Mouse (Mus musculus) heart, adult 2 months (tissue): ENCODE measurements at regions not wholly inside any gene's neighbourhood (a gene's known extent, or its start where the extent isn't known, plus 50 kb on each side); places are given as distances from the start of the nearest gene placed in this dataset.

ENCODE experiments used
- DNase-seq, 2 experiments: peaks; one replicate each; pipeline ENCODE4 v3.0.0; 2021
- H3K27ac ChIP-seq: fragments of 200-600 bp; 2 replicates; pipeline ENCODE4 v1.8.1; 2022
- H3K27me3 ChIP-seq: fragments of 200-500 bp; 2 replicates; pipeline ENCODE4 v1.6.1; 2012; ENCODE audit warnings: mild to moderate bottlenecking, low read length, inconsistent platforms, mixed read lengths; ENCODE audit not compliant: control insufficient read depth, insufficient read depth
- H3K36me3 ChIP-seq: fragments of 200-500 bp; 2 replicates; pipeline ENCODE4 v1.6.1; 2012; ENCODE audit warnings: low read length, inconsistent platforms; ENCODE audit not compliant: control insufficient read depth, insufficient read depth
- H3K4me1 ChIP-seq: fragments of 200-500 bp; 2 replicates; pipeline ENCODE4 v1.6.1; 2011; ENCODE audit warnings: low read length; ENCODE audit not compliant: control insufficient read depth, insufficient read depth
- H3K4me3 ChIP-seq: fragments of 200-600 bp; 2 replicates; pipeline ENCODE4 v1.8.1; 2022
- H3K79me2 ChIP-seq: fragments of 200-500 bp; replicated peaks from 2 replicates; pipeline ENCODE4 v1.6.1; 2012; ENCODE audit warnings: mild to moderate bottlenecking, inconsistent platforms, low read length, moderate library complexity, mixed read lengths; ENCODE audit not compliant: control insufficient read depth, insufficient read depth
- H3K9ac ChIP-seq: fragments of 200-500 bp; 2 replicates; pipeline ENCODE4 v1.6.1; 2012; ENCODE audit warnings: low read depth, mild to moderate bottlenecking, control low read depth, inconsistent platforms, low read length, mixed read lengths
- CTCF ChIP-seq: fragments of 200-600 bp; IDR thresholded peaks from 2 replicates; pipeline ENCODE4 v1.8.1; 2022; ENCODE audit warnings: antibody characterized with exemption, mild to moderate bottlenecking, moderate library complexity
- EP300 ChIP-seq: fragments of 200-500 bp; IDR thresholded peaks from 2 replicates; pipeline ENCODE4 v1.6.1; 2011; ENCODE audit warnings: low read depth, low read length, control low read depth; ENCODE audit not compliant: insufficient read depth
- POLR2A ChIP-seq: fragments of 200-500 bp; IDR thresholded peaks from 2 replicates; pipeline ENCODE4 v1.6.1; 2011; ENCODE audit warnings: mild to moderate bottlenecking, low read depth, low read length, control low read depth; ENCODE audit not compliant: insufficient read depth
- WGBS: fragments of 180-500 bp; shearing (Covaris S2); methylation state at CpG from one replicate; pipeline ENCODE4 v1.1.7; 2018; 5-methylcytosine and 5-hydroxymethylcytosine counted together
- intact Hi-C: fragments of 180-260 bp; cut with DNase I; formaldehyde crosslinking; loops from one replicate; pipeline ENCODE4 v1.15.1; 2025
- microRNA-seq, 2 experiments: library from miRNA; unstranded; fragments of <30 nt; microRNA quantifications; one replicate each; pipeline ENCODE4 v1.2.0; 2021

DNA sequence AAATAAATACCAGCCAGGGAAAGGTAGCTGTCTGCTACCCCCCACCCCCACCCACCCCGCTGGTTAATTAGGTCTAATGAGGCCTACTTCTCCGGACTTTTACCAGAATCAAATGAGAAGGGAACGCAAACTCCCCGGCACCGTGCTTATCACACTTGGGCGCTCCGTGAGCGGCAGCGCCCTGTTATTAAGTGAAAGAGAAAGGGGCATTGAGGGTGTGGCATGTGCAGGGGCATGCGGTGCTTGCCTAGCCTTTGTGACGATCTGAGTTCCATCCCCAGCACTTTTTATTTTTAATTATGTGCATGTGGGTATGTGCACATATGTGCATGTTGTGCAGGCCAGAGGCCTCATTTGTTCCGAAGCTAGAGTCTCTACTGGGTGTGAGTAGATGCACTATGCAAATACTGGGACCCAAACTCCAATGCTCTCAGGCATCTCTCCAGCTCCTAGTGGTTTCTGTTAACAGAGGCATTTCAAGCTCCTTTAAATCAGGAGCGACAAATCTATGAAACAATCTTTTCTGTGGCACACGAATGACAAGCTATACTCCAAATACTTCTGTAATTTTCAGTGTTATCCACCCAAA is 57.8 kb upstream of the Peli1 start:
- DNase-seq: no peak
- peak overlapping the region; percentile 80 for H3K27ac ChIP-seq
- peaks cover 2% of the 10 kb centered on the region; the same call in 1 of the 2 replicates for H3K36me3 ChIP-seq
- peaks cover 4% of the 10 kb centered on the region for H3K4me1 ChIP-seq
- H3K27me3 ChIP-seq: no peaks in the 10 kb centered on the region
- 91% methylated on average over 14 of the region's 14 CpGs for WGBS
- H3K79me2 ChIP-seq: no peaks in the 10 kb centered on the region
- TF ChIP-seq POLR2A: no peak
- no peak for TF ChIP-seq CTCF
- no peak for TF ChIP-seq EP300
- H3K9ac ChIP-seq: no peak overlapping the region
- intact Hi-C loops: no loop called here
- no peak overlapping the region for H3K4me3 ChIP-seq

- 31% methylated on average over 11 of the region's 11 CpGs for WGBS
- peaks cover 4% of the 10 kb centered on the region for H3K4me1 ChIP-seq
- peak overlapping the region; percentile 80 for H3K27ac ChIP-seq
- H3K9ac ChIP-seq: no peak overlapping the region
- intact Hi-C loops: no loop called here
- DNase-seq: peak; percentile 60 to 67
- H3K27me3 ChIP-seq: no peaks in the 10 kb centered on the region
- no peaks in the 10 kb centered on the region for H3K79me2 ChIP-seq
- no peak for TF ChIP-seq EP300
- no peak for TF ChIP-seq CTCF
- TF ChIP-seq POLR2A: no peak
- H3K4me3 ChIP-seq: peak overlapping the region; percentile 36
- H3K36me3 ChIP-seq: peaks cover 2% of the 10 kb centered on the region; the same call in 1 of the 2 replicates
These were observed 57.2 kb upstream of the Peli1 start for GRCm38 (mm10) chr11:21033823-21034401.

DNA sequence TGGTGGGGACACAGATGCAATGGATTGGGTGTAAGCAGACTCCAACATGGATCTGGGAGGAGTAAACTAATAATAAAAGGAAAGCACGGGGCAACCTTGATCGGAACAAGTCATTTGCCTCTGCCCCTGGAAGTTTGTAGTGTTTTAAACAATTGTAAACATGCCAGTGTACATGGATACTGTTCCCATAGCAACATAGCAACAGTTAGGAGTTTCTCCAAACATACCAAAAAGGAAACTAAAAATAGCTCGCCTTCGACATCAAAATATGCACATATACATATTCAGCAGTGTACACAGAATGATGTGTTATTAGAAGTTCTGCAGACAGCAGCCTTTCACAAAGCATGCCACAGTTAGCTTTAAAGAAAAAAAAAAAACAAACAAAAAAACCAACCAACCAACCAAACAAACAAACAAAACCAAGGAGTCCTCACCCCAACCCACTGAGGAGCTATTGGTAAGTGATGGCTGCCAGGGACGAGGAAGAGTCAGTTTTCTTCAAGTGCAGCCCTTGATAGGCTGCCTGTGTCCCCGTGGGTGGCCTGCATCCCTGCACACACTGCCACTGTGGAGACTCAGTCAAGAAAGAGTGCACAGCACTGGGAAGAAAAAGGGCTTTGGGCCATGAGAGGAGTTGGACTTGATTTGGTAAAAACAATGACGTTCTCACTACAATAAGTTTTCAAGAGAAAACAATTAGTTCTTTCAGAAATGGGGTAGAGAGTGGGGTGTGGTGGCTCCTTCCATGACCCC is 54.8 kb upstream of the Peli1 start:
- Histone ChIP-seq H3K27me3 (no peaks in the 10 kb centered on the region), H3K4me1 (peaks cover 4% of the 10 kb centered on the region), H3K27ac (peak overlapping the region; percentile 40; the same call in 1 of the 2 replicates), H3K9ac (no peak overlapping the region), H3K36me3 (peaks cover 2% of the 10 kb centered on the region; the same call in 1 of the 2 replicates), H3K4me3 (no peak overlapping the region; the same call in 1 of the 2 replicates), H3K79me2 (no peaks in the 10 kb centered on the region)
- no peak for DNase-seq
- 22% methylated on average over 7 of the region's 7 CpGs for WGBS
- intact Hi-C loops: no loop called here
- TF ChIP-seq EP300 (no peak), POLR2A (no peak), CTCF (no peak)

DNA sequence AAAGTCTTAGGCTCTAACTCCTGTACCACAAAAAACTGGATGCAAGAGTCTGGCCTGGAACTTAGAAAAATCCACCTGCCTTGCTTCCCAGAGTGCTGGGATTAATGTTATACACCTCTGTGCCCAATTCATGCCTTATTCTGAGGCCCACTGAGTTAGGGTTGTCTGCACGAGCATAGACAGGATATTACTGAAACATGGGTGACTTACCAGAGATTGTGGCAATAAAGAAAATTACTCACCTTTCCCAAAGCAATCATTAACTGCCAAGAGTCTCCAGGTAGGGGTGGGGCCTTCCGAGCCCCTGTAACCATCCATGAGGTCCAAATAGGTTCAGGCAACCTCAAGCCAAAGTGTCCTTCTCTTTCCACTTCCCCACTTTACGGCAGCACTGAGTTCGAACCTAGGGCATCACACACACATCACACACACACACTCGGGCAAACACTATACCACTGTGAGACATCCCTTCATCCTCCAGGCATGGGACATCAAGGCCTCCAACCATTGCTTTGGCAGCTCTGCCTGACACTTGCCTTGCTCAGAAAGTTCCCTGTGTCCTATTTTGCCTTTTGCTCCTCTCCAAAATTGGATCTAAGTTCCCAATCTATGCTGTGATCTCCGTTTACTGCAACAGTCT is 53.7 kb upstream of the Peli1 start:
- no peaks in the 10 kb centered on the region for H3K27me3 ChIP-seq
- no peaks in the 10 kb centered on the region for H3K79me2 ChIP-seq
- H3K36me3 ChIP-seq: peaks cover 2% of the 10 kb centered on the region; the same call in 1 of the 2 replicates
- H3K4me3 ChIP-seq: no peak overlapping the region
- H3K27ac ChIP-seq: no peak overlapping the region
- TF ChIP-seq CTCF (no peak), POLR2A (no peak), EP300 (no peak)
- 97% methylated on average over 6 of the region's 6 CpGs for WGBS
- no peak overlapping the region for H3K9ac ChIP-seq
- intact Hi-C loops: no loop called here
- no peak for DNase-seq
- peaks cover 4% of the 10 kb centered on the region for H3K4me1 ChIP-seq

DNA sequence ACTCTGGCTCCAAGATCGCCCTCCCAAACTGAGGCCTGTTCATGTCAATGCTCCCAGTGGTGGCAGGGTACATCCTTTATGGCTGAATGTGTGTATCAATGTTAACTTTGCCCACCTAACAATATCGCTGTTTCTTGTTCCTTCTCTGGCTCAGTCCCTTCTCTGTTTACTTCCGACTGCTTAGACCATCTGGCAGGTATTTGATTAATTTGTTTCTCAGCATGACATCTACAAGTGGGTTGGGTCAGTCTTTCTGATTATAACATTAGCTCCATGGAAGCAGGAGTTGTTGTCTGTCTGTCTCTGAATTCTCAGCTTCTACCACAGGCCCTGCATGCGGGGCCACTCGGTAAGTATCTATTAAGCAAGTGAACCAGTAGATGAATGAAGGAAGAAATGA is 49.9 kb upstream of the Peli1 start:
- no peaks in the 10 kb centered on the region for H3K27me3 ChIP-seq
- H3K4me3 ChIP-seq: no peak overlapping the region
- DNase-seq: no peak
- no peak overlapping the region for H3K9ac ChIP-seq
- H3K27ac ChIP-seq: no peak overlapping the region
- H3K79me2 ChIP-seq: no peaks in the 10 kb centered on the region
- no peaks in the 10 kb centered on the region for H3K36me3 ChIP-seq
- no peak for TF ChIP-seq CTCF
- TF ChIP-seq POLR2A: no peak
- TF ChIP-seq EP300: no peak
- peaks cover 2% of the 10 kb centered on the region for H3K4me1 ChIP-seq
- 91% methylated on average over 5 of the region's 5 CpGs for WGBS
- intact Hi-C loops: no loop called here

Small RNAs in the stretch of these regions (microRNA-seq; reads per million reads assigned to microRNA genes)
- 0 reads per million in 2 experiments for gene Gm23681
